Mouse (Mus musculus): ENCODE data around the gene Ush1g. TPM values are rescaled to one million over a fixed set of nuclear protein-coding genes. Genes with fewer than 3 reads are reported as not detected.

Gene Ush1g
- polyA plus RNA-seq, 1 experiment from 2014 or later = not detected

DNA sequence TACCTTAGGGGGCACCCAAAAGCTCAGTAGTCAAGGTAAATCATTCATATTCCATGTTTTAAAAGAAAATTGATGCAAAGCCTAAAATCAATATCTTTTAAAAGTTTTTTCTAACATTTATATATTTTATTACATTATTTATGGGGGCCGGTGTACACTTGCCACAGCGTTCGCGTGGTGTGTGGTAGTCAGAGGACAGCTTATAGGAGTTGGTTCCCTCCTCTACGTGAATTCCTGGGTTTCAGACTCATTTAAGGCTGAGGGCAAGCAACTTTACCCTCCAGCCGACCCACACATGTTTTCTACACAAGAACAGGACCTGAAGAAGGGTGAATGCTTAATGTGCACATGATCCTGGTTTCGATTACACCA is 44.3 kb downstream of the Ush1g start:
- no peaks in the 10 kb centered on the region for H3K9me3 ChIP-seq (ENCODE audit: low read depth, low read length)
- peak overlapping the region; percentile 48 for H3K4me3 ChIP-seq (ENCODE audit: low read depth, low read length)
- H3K4me2 ChIP-seq = peak overlapping the region; percentile 80

DNA sequence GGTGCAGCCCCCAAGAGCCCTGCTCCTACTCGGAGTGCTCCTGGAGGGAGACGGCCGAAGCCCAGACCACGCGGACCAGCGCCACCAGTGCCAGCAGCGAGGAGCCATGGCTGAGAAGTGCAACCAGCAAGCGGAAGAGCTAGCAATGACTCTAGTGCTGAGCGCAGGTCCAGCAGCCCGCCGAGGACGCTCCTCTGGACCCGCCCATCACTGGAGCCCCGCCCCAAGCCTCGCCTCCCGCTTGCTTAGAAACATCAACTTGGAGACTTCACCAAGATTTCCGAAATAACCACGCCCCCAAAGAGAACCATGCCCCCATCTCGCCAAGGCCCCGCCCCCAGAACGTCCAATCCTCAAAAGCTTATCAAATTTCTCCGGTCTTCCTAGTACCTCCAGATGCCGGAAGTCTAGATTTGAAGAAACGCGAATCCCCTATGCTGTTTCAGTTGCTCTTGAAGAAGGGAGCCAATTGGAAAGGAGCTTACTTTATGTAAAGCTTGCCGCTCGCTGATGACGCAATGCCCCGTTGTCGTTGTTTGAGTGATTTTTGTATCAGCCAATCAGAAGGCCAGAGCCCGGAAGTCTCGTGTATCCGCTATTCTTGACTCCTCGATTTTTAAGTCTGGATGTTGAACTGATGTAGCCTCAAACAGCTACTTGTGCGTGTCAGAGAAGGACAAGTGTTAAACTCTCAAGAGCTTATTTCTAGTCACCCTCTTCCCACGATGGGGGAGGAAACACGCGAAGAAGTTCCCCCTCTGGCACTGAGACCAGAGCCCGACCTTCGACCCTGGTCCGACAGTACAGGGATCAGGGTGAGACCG is 44.8 kb downstream of the Ush1g start, which contains the start of gene Fdxr:
Gene Fdxr (minus strand): TSS at position 271 of the 824 bp plus-strand sequence.
- peak within 1 kb of the TSS; percentile 48 for H3K4me3 ChIP-seq (ENCODE audit: low read depth, low read length)
- peak within 1 kb of the TSS; percentile 65 for H3K27ac ChIP-seq (ENCODE audit: low read depth)
- peak within 1 kb of the TSS; percentile 62 for H3K9ac ChIP-seq
- no peaks in the 10 kb centered on the region for H3K9me3 ChIP-seq (ENCODE audit: low read depth, low read length)
- under 1% methylated on average over 42 of the region's 42 CpGs for WGBS
- ATAC-seq (ENCODE audit: insufficient read depth) (peak; percentile 97), DNase-seq (peak; percentile 100)
- 0 out of 2 replicates have a peak, but pooled peaks cover 9% of the 10 kb centered on the region for H3K4me1 ChIP-seq (ENCODE audit: insufficient read depth)
- H3K36me3 ChIP-seq (ENCODE audit: insufficient read depth) = no peaks in the 10 kb centered on the region
- H3K27me3 ChIP-seq (ENCODE audit: insufficient read depth, low read length) = no peaks in the 10 kb centered on the region
- TF ChIP-seq CTCF (IDR thresholded peaks at IDR 0.05; ENCODE audit: low read depth) = 0 out of 2 replicates have a peak, but pooled peaks have one; percentile 20
- H3K4me2 ChIP-seq = peak within 1 kb of the TSS; percentile 80

More for the DNA sequence above, 44.3 kb downstream of the Ush1g start:
- H3K4me1 ChIP-seq (ENCODE audit: insufficient read depth) = 0 out of 2 replicates have a peak, but pooled peaks cover 9% of the 10 kb centered on the region
- ATAC-seq (ENCODE audit: insufficient read depth) (no peak), DNase-seq (no peak)
- no peaks in the 10 kb centered on the region for H3K36me3 ChIP-seq (ENCODE audit: insufficient read depth)
- 18% methylated on average over 7 of the region's 7 CpGs for WGBS
- H3K27ac ChIP-seq (ENCODE audit: low read depth) = peak overlapping the region; percentile 64
- H3K27me3 ChIP-seq (ENCODE audit: insufficient read depth, low read length) = no peaks in the 10 kb centered on the region
- TF ChIP-seq CTCF (IDR thresholded peaks at IDR 0.05; ENCODE audit: low read depth) = no peak
- peak overlapping the region; percentile 44 for H3K9ac ChIP-seq

DNA sequence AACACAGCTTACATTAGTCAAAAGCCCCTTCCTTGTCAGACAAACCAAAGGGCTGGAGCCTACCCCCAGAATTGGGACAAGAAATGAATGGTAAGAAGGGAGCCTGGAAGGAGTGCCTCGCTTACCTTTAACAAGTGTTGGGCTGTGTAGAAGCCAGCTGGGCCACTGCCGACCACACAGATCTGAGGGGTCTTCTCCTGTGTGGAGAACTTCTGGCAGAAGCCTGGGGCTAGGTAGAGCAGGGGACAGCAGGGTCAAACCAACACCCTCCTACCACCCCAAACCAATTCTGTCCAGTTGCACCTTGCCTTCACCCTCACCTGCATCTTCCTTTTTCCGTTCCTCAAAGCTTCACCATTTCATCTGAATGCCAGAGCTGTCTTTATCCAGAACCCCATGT is 45.9 kb downstream of the Ush1g start:
- no peak for TF ChIP-seq CTCF (IDR thresholded peaks at IDR 0.05; ENCODE audit: low read depth)
- Histone ChIP-seq H3K27me3 (ENCODE audit: insufficient read depth, low read length) (no peaks in the 10 kb centered on the region), H3K4me2 (peak overlapping the region; percentile 75), H3K36me3 (ENCODE audit: insufficient read depth) (no peaks in the 10 kb centered on the region), H3K4me1 (ENCODE audit: insufficient read depth) (0 out of 2 replicates have a peak, but pooled peaks cover 9% of the 10 kb centered on the region), H3K9ac (peak overlapping the region; percentile 62; the same call in 1 of the 2 replicates), H3K9me3 (ENCODE audit: low read depth, low read length) (no peaks in the 10 kb centered on the region), H3K27ac (ENCODE audit: low read depth) (no peak overlapping the region), H3K4me3 (ENCODE audit: low read depth, low read length) (peak overlapping the region; percentile 48)
- ATAC-seq (ENCODE audit: insufficient read depth) (no peak), DNase-seq (no peak)
- WGBS = 55% methylated on average over 3 of the region's 3 CpGs

DNA sequence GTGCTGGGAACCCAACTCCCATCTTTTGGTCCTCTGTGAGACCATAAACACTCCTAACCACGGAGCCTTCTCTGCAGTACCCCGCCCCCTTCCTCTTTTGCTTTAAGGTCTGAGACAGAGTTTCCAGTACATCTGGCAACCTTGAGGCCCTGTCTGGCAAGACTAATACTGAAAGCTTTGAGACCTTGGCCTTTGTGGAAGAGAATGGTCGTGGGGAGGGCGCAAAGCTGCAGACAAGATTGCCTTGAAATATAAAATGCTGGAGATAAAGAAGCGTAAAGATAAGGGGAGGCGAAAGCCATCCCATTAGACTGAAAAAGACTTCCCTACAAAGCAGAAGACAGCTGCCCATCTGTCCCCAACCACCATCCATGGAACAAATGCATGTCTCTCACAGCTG is 46.3 kb downstream of the Ush1g start:
- WGBS = 64% methylated on average over 6 of the region's 6 CpGs
- 0 out of 2 replicates have a peak, but pooled peaks cover 9% of the 10 kb centered on the region for H3K4me1 ChIP-seq (ENCODE audit: insufficient read depth)
- no peak overlapping the region for H3K9ac ChIP-seq
- H3K4me2 ChIP-seq = peak overlapping the region; percentile 75; the same call in 1 of the 2 replicates
- TF ChIP-seq CTCF (IDR thresholded peaks at IDR 0.05; ENCODE audit: low read depth) = no peak
- no peaks in the 10 kb centered on the region for H3K9me3 ChIP-seq (ENCODE audit: low read depth, low read length)
- no peaks in the 10 kb centered on the region for H3K27me3 ChIP-seq (ENCODE audit: insufficient read depth, low read length)
- no peaks in the 10 kb centered on the region for H3K36me3 ChIP-seq (ENCODE audit: insufficient read depth)
- ATAC-seq (ENCODE audit: insufficient read depth) (no peak), DNase-seq (no peak)
- H3K4me3 ChIP-seq (ENCODE audit: low read depth, low read length) = no peak overlapping the region
- H3K27ac ChIP-seq (ENCODE audit: low read depth) = no peak overlapping the region

DNA sequence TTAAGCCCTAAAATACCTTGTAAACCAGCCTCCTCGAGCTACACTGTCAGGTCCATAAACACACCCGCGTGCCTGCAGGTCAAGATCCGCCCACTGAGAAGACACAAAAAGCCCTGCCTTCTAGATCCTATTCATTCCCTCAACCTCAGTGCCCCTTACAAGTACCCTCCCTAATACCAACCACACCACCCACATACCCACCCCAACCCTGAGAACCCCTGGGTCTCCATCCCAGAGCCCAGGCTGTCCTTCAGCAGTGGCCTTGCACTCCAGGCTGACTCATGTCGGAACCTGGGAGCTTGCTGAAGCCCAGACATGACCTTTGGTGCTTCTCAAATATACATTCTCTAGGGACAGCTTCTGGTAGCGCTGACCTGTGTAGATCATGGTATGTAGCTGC is 47.1 kb downstream of the Ush1g start:
- no peak for DNase-seq
- TF ChIP-seq CTCF (IDR thresholded peaks at IDR 0.05; ENCODE audit: low read depth) = no peak
- H3K4me3 ChIP-seq (ENCODE audit: low read depth, low read length) = no peak overlapping the region
- H3K36me3 ChIP-seq (ENCODE audit: insufficient read depth) = no peaks in the 10 kb centered on the region
- H3K27ac ChIP-seq (ENCODE audit: low read depth) = no peak overlapping the region
- ATAC-seq (ENCODE audit: insufficient read depth) = no peak
- no peak overlapping the region for H3K9ac ChIP-seq
- H3K9me3 ChIP-seq (ENCODE audit: low read depth, low read length) = no peaks in the 10 kb centered on the region
- H3K27me3 ChIP-seq (ENCODE audit: insufficient read depth, low read length) = peaks cover 1% of the 10 kb centered on the region; the same call in 1 of the 2 replicates
- WGBS = 89% methylated on average over 6 of the region's 6 CpGs
- H3K4me1 ChIP-seq (ENCODE audit: insufficient read depth) = 0 out of 2 replicates have a peak, but pooled peaks cover 9% of the 10 kb centered on the region
- H3K4me2 ChIP-seq = no peak overlapping the region

DNA sequence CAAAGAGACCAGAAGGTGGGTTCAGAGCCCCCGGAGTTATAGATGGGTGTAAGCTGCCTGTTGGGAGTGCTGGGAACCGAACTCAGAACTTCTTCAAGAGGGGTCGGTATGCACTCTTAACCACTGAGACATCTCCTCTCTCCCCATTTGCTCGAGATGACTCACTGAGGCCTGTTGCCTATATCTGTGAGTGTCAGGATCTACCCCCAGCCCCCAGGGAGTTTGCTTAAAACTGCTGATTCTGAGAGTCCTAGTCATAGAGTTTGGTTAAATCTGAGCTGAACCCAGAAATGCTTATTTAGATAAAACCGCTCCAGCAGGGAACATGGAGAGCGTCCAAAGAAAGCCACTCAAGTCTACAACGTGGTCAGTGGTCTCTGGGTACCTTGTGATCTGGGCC is 47.7 kb downstream of the Ush1g start:
- no peak for TF ChIP-seq CTCF (IDR thresholded peaks at IDR 0.05; ENCODE audit: low read depth)
- 73% methylated on average over 7 of the region's 7 CpGs for WGBS
- no peak for DNase-seq

DNA sequence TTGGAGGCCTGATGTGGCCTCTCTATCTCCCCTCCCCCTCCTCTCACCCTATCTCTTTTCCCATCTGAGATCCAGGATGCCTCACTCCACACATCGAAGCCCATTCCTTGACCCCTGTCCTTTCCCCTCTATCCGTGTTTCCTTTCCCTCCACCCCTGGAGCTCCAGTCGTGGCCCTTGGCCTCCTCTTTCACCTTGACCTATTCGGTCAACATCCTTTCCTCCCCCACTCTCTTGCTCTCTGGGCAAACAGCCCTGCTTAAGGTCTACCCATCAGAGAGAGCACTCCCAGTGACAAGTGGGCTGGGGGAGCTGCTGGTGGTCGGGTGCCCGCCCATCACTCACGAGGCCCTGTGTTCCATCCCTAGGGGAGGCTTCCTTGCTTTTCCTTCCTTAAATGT is 48.1 kb downstream of the Ush1g start:
- no peaks in the 10 kb centered on the region for H3K9me3 ChIP-seq (ENCODE audit: low read depth, low read length)
- WGBS = 47% methylated on average over 7 of the region's 7 CpGs
- TF ChIP-seq CTCF (IDR thresholded peaks at IDR 0.05; ENCODE audit: low read depth) = no peak
- no peak overlapping the region for H3K4me3 ChIP-seq (ENCODE audit: low read depth, low read length)
- H3K4me2 ChIP-seq = no peak overlapping the region
- 0 out of 2 replicates have a peak, but pooled peaks cover 6% of the 10 kb centered on the region for H3K36me3 ChIP-seq (ENCODE audit: insufficient read depth)
- H3K27ac ChIP-seq (ENCODE audit: low read depth) = no peak overlapping the region
- no peak for DNase-seq
- H3K9ac ChIP-seq = no peak overlapping the region
- no peak for ATAC-seq (ENCODE audit: insufficient read depth)
- 0 out of 2 replicates have a peak, but pooled peaks cover 9% of the 10 kb centered on the region for H3K4me1 ChIP-seq (ENCODE audit: insufficient read depth)
- peaks cover 12% of the 10 kb centered on the region for H3K27me3 ChIP-seq (ENCODE audit: insufficient read depth, low read length)

More for the DNA sequence above, 47.7 kb downstream of the Ush1g start:
- no peak overlapping the region for H3K27ac ChIP-seq (ENCODE audit: low read depth)
- peaks cover 7% of the 10 kb centered on the region for H3K27me3 ChIP-seq (ENCODE audit: insufficient read depth, low read length)
- no peak for ATAC-seq (ENCODE audit: insufficient read depth)
- H3K4me3 ChIP-seq (ENCODE audit: low read depth, low read length) = no peak overlapping the region
- no peaks in the 10 kb centered on the region for H3K9me3 ChIP-seq (ENCODE audit: low read depth, low read length)
- H3K4me1 ChIP-seq (ENCODE audit: insufficient read depth) = 0 out of 2 replicates have a peak, but pooled peaks cover 9% of the 10 kb centered on the region
- H3K4me2 ChIP-seq = no peak overlapping the region
- H3K36me3 ChIP-seq (ENCODE audit: insufficient read depth) = 0 out of 2 replicates have a peak, but pooled peaks cover 3% of the 10 kb centered on the region
- H3K9ac ChIP-seq = no peak overlapping the region

Measured in lung, embryonic 14.5 days (tissue).